Mouse (Mus musculus): ENCODE measurements around the gene Tmem185a. TPM values are rescaled to one million over a fixed set of nuclear protein-coding genes. Genes with fewer than 3 reads are reported as not detected.

Gene Tmem185a
- polyA plus RNA-seq, 1 experiment = 0.19 TPM

Other genes with a start within 250 kb of the Tmem185a start
- gene Ids, start 112.1 kb downstream of the Tmem185a start, polyA plus RNA-seq (2012) = 0.06 and 0.08 TPM in 2 replicates
- 0.04 and 0.15 TPM in 2 replicates for gene 1110012L19Rik, start 91.3 kb downstream of the Tmem185a start, polyA plus RNA-seq (2012)